Mouse (Mus musculus): ENCODE measurements around the gene Olfr785.
"Not testable (repeated sequence)": the region's sequence is repeated elsewhere in the genome, so short reads cannot be mapped to it uniquely, and the experiment has no call there.

The Olfr785 gene

DNA sequence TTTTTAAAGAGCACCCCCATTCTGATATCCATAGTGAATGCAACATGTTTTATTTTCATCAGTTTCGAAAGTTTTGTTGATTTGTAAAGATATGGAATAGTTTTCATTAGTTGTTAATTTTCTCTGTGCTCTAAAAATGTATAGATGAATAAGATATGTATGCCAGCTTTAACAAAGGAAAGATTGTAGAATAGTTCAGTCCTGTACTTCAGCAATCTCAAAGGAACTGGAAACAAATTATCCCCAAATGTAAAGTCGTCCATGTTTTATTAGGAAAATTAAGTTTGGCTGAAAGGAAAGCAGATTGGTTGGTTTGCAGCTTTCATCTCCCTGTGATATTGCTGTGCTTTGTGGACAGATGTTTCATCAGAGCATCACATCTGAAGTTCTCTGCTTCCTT is at the start of gene Olfr785:
Gene Olfr785 (plus strand): TSS at position 301 of the 400 bp plus-strand sequence.
- DNase-seq (ENCODE audit: low spot score) = no peak

DNA sequence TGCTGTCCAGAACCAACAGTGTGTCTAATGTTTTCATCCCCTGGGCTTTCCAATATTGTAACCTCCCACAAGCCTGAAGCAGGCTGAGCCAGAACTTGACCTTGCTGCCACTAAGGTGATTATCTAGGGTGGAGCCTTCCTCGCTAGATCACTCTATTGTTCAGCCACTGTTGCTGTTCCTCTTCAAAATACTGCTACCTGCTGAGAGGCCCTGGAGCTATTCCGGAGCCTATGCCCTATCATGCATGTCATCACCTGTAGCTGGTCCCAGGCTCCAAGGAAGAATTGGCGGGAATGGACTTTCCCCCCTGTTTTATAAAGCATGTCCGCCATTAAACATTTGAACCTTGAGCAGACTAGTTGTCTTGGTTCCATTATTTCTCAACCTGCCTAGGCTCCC is 48.7 kb upstream of the Olfr785 start:
- DNase-seq (ENCODE audit: low spot score) = not testable (repeated sequence)

DNA sequence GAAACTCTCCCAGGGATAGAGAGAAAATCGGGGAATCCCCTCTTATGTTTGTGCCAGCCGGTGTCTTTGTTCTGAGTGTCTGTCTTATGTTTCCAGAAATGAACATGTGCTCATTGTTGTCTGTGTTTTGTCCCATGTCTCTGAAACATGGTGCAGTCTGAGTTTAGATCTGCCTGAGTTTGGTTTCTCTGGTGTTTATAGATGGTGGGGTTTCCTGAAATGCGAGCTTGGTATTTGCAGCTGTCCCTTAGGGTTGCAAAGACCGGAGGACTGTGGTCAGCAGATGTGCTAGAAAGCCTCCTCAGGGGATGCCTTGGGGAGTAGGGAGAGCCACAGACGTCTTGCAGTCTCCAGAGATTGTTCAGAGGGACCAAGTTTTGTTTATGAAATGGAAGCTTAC is 47.9 kb upstream of the Olfr785 start:
- DNase-seq (ENCODE audit: low spot score) = no peak

DNA sequence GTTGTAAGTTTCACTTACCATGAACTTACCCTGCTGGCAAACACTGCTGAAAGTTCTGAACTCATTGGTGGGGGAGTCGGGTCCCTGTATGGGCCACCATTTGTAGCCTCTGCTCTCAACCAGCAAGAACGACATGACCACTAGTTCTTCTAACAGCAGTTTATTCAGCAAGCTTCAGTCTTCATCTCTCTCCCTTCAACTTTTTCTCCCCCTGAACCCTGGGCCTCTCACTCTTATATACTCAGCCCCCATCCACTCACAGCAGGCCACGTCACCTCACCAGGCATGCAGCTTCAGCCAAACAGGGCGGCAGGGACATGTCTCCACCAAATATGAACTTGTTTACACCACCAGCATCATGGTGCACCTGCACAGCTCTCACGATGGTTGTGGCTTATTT is 31.2 kb upstream of the Olfr785 start:
- DNase-seq (ENCODE audit: low spot score) = not testable (repeated sequence)

DNA sequence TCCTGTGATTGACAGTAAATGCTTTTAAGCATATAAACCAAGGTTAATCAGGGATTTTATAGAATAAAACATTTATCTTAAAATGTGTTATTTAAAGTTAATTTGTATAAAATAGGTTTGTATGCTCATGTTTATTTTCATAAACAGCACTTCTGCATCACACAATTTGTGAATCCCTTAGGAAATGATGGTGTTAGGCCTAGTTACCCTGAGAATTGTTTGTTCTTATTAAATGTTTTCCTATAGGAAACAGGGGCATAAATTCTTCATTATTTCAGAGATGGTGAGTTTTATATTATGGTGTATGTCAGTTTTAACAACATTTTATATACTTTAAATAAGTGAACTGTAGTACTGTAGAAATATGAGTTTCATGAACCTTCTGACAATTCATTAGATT is 21.4 kb upstream of the Olfr785 start, which contains the start of gene Olfr784:
Gene Olfr784 (plus strand): TSS at position 301 of the 400 bp plus-strand sequence.
- no peak for DNase-seq (ENCODE audit: low spot score)

DNA sequence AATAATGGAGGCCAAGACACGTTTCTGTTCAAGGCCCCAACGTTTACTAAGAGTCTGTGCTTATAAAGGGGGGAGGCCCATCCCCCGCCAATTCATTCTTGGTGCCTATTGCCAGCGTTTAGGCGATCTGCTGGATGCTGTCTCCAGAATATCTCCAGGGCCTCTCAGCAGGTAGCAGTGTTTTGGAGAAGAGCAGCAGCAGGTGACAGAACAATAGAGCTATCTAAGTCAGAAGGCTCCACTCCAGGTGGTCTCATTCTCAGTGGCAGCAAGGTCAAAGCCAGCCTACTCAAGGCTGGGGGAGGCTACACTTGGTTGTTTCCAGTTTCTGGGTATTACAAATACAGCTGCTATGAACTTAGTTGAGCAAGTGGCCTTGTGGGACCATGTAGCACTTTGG is 4.3 kb upstream of the Olfr785 start:
- DNase-seq (ENCODE audit: low spot score) = no peak

- no peak for DNase-seq (ENCODE audit: low spot score)
Measured at GRCm38 (mm10) chr10:129427006-129427405, 21.8 kb downstream of the Olfr785 start, which contains the start of gene Olfr786. TSS of gene Olfr786 (plus strand) at chr10:129427306.

All from ovary, postnatal 14 days (tissue).